ENCODE assay signal across 8 mouse cellular contexts in genomic region chr4:46487348-46487747, GRCm38 (mm10). TPM values are rescaled to one million over a fixed set of nuclear protein-coding genes. Genes with fewer than 3 reads are reported as not detected.
A peak's percentile ranks its signal among the peaks of the same experiment; 100 is the strongest.
DNase-seq lines count a peak whose midpoint lies in the region; ATAC-seq lines count a peak whose summit lies in the region.

No protein-coding gene starts in this region.

- H3K4me1 ChIP-seq in kidney, embryonic 16.5 days (ENCODE audit: insufficient read depth, low read length): peaks cover 18% of the 10 kb centered on the region
- peaks cover 58% of the 10 kb centered on the region for H3K4me1 ChIP-seq in liver, embryonic 13.5 days (replicated peaks)
- H3K4me1 ChIP-seq in midbrain, embryonic 14.5 days (ENCODE audit: control insufficient read depth, insufficient read depth, low read length): peaks cover 6% of the 10 kb centered on the region; the same call in 1 of the 2 replicates
- peaks cover 5% of the 10 kb centered on the region for H3K4me1 ChIP-seq in midbrain, embryonic 16.5 days (ENCODE audit: control insufficient read depth, insufficient read depth, low read length)
- peaks cover 4% of the 10 kb centered on the region; the same call in 1 of the 2 replicates for H3K4me1 ChIP-seq in forebrain, embryonic 11.5 days (replicated peaks; ENCODE audit: control insufficient read depth, insufficient read depth, low read length)

- no peaks in the 10 kb centered on the region for H3K9me3 ChIP-seq in kidney, embryonic 16.5 days (ENCODE audit: low read length)
- H3K9me3 ChIP-seq in liver, embryonic 13.5 days (replicated peaks): no peaks in the 10 kb centered on the region
- no peaks in the 10 kb centered on the region for H3K9me3 ChIP-seq in midbrain, embryonic 14.5 days (ENCODE audit: control insufficient read depth, low read length)
- H3K9me3 ChIP-seq in midbrain, embryonic 16.5 days (replicated peaks; ENCODE audit: control insufficient read depth, low read length, poor library complexity, severe bottlenecking): no peaks in the 10 kb centered on the region
- H3K9me3 ChIP-seq in forebrain, embryonic 11.5 days (ENCODE audit: control insufficient read depth, low read length): no peaks in the 10 kb centered on the region

- no peak overlapping the region for H3K27ac ChIP-seq in kidney, embryonic 16.5 days (ENCODE audit: low read length)
- peak overlapping the region; percentile 36; the same call in 1 of the 2 replicates for H3K27ac ChIP-seq in liver, embryonic 13.5 days
- H3K27ac ChIP-seq in midbrain, embryonic 14.5 days (replicated peaks; ENCODE audit: low read depth, low read length): no peak overlapping the region
- no peak overlapping the region for H3K27ac ChIP-seq in midbrain, embryonic 16.5 days (ENCODE audit: low read length)
- H3K27ac ChIP-seq in forebrain, embryonic 11.5 days (ENCODE audit: low read depth, low read length): no peak overlapping the region

- no peak overlapping the region for H3K9ac ChIP-seq in kidney, embryonic 16.5 days (replicated peaks; ENCODE audit: low read length)
- H3K9ac ChIP-seq in liver, embryonic 13.5 days: no peak overlapping the region
- no peak overlapping the region for H3K9ac ChIP-seq in midbrain, embryonic 14.5 days (replicated peaks; ENCODE audit: low read length)
- H3K9ac ChIP-seq in midbrain, embryonic 16.5 days (ENCODE audit: low read depth, low read length): no peak overlapping the region
- H3K9ac ChIP-seq in forebrain, embryonic 11.5 days (ENCODE audit: low read length): no peak overlapping the region

- no peak overlapping the region for H3K4me3 ChIP-seq in kidney, embryonic 16.5 days (ENCODE audit: low read length)
- H3K4me3 ChIP-seq in liver, embryonic 13.5 days (replicated peaks): no peak overlapping the region
- H3K4me3 ChIP-seq in midbrain, embryonic 14.5 days (replicated peaks; ENCODE audit: low read depth, low read length): no peak overlapping the region
- H3K4me3 ChIP-seq in midbrain, embryonic 16.5 days (ENCODE audit: low read depth, low read length): no peak overlapping the region
- H3K4me3 ChIP-seq in forebrain, embryonic 11.5 days (ENCODE audit: low read depth, low read length): no peak overlapping the region

- peak; percentile 54 for DNase-seq in kidney, adult 11 months
- peak; percentile 12 for DNase-seq in T-cell, adult 2 months (ENCODE audit: low spot score)
- peak; percentile 40 for DNase-seq in gastrocnemius, postnatal 10 days
- DNase-seq in liver, embryonic 13.5 days: no peak
- DNase-seq in midbrain, embryonic 14.5 days: no peak
- no peak for DNase-seq in forebrain, embryonic 11.5 days (ENCODE audit: low spot score)

- ATAC-seq in kidney, embryonic 16.5 days (ENCODE audit: low FRiP score, low TSS enrichment): no peak
- ATAC-seq in liver, embryonic 13.5 days (ENCODE audit: low read depth): no peak
- ATAC-seq in midbrain, embryonic 14.5 days (ENCODE audit: low FRiP score, low TSS enrichment): no peak
- no peak for ATAC-seq in midbrain, embryonic 16.5 days
- no peak for ATAC-seq in forebrain, embryonic 11.5 days (replicated peaks; ENCODE audit: low FRiP score)

- no peak overlapping the region for H3K4me2 ChIP-seq in kidney, embryonic 16.5 days (replicated peaks; ENCODE audit: low read depth, low read length)
- no peak overlapping the region for H3K4me2 ChIP-seq in liver, embryonic 13.5 days
- H3K4me2 ChIP-seq in midbrain, embryonic 14.5 days (ENCODE audit: low read length): no peak overlapping the region
- no peak overlapping the region for H3K4me2 ChIP-seq in midbrain, embryonic 16.5 days (ENCODE audit: low read length)
- no peak overlapping the region for H3K4me2 ChIP-seq in forebrain, embryonic 11.5 days (ENCODE audit: low read depth, low read length, severe bottlenecking)

- H3K36me3 ChIP-seq in kidney, embryonic 16.5 days (ENCODE audit: insufficient read depth, low read length): no peaks in the 10 kb centered on the region
- peaks cover 7% of the 10 kb centered on the region for H3K36me3 ChIP-seq in liver, embryonic 13.5 days
- no peaks in the 10 kb centered on the region for H3K36me3 ChIP-seq in midbrain, embryonic 14.5 days (ENCODE audit: control insufficient read depth, insufficient read depth, low read length)
- H3K36me3 ChIP-seq in midbrain, embryonic 16.5 days (ENCODE audit: control insufficient read depth, insufficient read depth, low read length): no peaks in the 10 kb centered on the region
- H3K36me3 ChIP-seq in forebrain, embryonic 11.5 days (ENCODE audit: control insufficient read depth, insufficient read depth, low read length): no peaks in the 10 kb centered on the region

- H3K27me3 ChIP-seq in kidney, embryonic 16.5 days (ENCODE audit: insufficient read depth, low read length): no peaks in the 10 kb centered on the region
- H3K27me3 ChIP-seq in liver, embryonic 13.5 days: no peaks in the 10 kb centered on the region
- no peaks in the 10 kb centered on the region for H3K27me3 ChIP-seq in midbrain, embryonic 14.5 days (ENCODE audit: control insufficient read depth, insufficient read depth, low read length)
- H3K27me3 ChIP-seq in midbrain, embryonic 16.5 days (ENCODE audit: control insufficient read depth, insufficient read depth, low read depth, low read length): no peaks in the 10 kb centered on the region
- no peaks in the 10 kb centered on the region for H3K27me3 ChIP-seq in forebrain, embryonic 11.5 days (ENCODE audit: control insufficient read depth, insufficient read depth, low read length)

- 90% methylated on average over 5 of the region's 5 CpGs for WGBS in kidney, embryonic 16.5 days
- 74% methylated on average over 5 of the region's 5 CpGs for WGBS in liver, embryonic 13.5 days (ENCODE audit: insufficient replicate concordance)
- 94% methylated on average over 5 of the region's 5 CpGs for WGBS in midbrain, embryonic 14.5 days
- 96% methylated on average over 5 of the region's 5 CpGs for WGBS in midbrain, embryonic 16.5 days
- WGBS in forebrain, embryonic 11.5 days: 88% methylated on average over 5 of the region's 5 CpGs

RNA-seq across cellular contexts. Expression of gene Nans, which starts 1.7 kb away (rescaled TPM):
- 75.7 and 78.5 TPM in 2 replicates for polyA plus RNA-seq in kidney, embryonic 16.5 days (2015; fragmentation: Nextera tagmentation; extraction: Ambion mirVana)
- 10 to 100 TPM; 34.7 to 38.0 TPM for total RNA-seq in gastrocnemius, postnatal 10 days (2021)
- 65.4 and 77.9 TPM in 2 replicates for polyA plus RNA-seq in liver, embryonic 13.5 days (2015; fragmentation: Nextera tagmentation; extraction: Ambion mirVana)
- 47.3 and 47.5 TPM in 2 replicates for polyA plus RNA-seq in midbrain, embryonic 14.5 days (2014; fragmentation: Nextera tagmentation; extraction: Ambion mirVana)
- 66.9 and 71.7 TPM in 2 replicates for polyA plus RNA-seq in midbrain, embryonic 16.5 days (2015; fragmentation: Nextera tagmentation; extraction: Ambion mirVana)
- polyA plus RNA-seq in forebrain, embryonic 11.5 days (2014; fragmentation: Nextera tagmentation; extraction: Ambion mirVana): 63.8 and 70.8 TPM in 2 replicates

RNA-seq across cellular contexts. Expression of gene Anp32b, which starts 36.6 kb away (rescaled TPM):
- polyA plus RNA-seq in kidney, embryonic 16.5 days (2015; fragmentation: Nextera tagmentation; extraction: Ambion mirVana): 284 and 308 TPM in 2 replicates
- total RNA-seq in gastrocnemius, postnatal 10 days (2021): 100 to 1,000 TPM in 1 of 2 experiments, 10 to 100 TPM in 1; 98.5 to 102 TPM
- polyA plus RNA-seq in liver, embryonic 13.5 days (2015; fragmentation: Nextera tagmentation; extraction: Ambion mirVana): 555 and 600 TPM in 2 replicates
- polyA plus RNA-seq in midbrain, embryonic 14.5 days (2014; fragmentation: Nextera tagmentation; extraction: Ambion mirVana): 64.0 and 70.4 TPM in 2 replicates
- 62.6 and 70.0 TPM in 2 replicates for polyA plus RNA-seq in midbrain, embryonic 16.5 days (2015; fragmentation: Nextera tagmentation; extraction: Ambion mirVana)
- polyA plus RNA-seq in forebrain, embryonic 11.5 days (2014; fragmentation: Nextera tagmentation; extraction: Ambion mirVana): 320 and 324 TPM in 2 replicates

RNA-seq across cellular contexts. Expression of gene Trim14, which starts 48.6 kb away (rescaled TPM):
- 2.1 and 2.9 TPM in 2 replicates for polyA plus RNA-seq in kidney, embryonic 16.5 days (2015; fragmentation: Nextera tagmentation; extraction: Ambion mirVana)
- under 1 TPM; 0.63 to 0.93 TPM for total RNA-seq in gastrocnemius, postnatal 10 days (2021)
- 6.8 and 8.6 TPM in 2 replicates for polyA plus RNA-seq in liver, embryonic 13.5 days (2015; fragmentation: Nextera tagmentation; extraction: Ambion mirVana)
- 0.96 and 2.4 TPM in 2 replicates for polyA plus RNA-seq in midbrain, embryonic 14.5 days (2014; fragmentation: Nextera tagmentation; extraction: Ambion mirVana)
- polyA plus RNA-seq in midbrain, embryonic 16.5 days (2015; fragmentation: Nextera tagmentation; extraction: Ambion mirVana): 0.81 and 0.95 TPM in 2 replicates
- 0.98 and 2.0 TPM in 2 replicates for polyA plus RNA-seq in forebrain, embryonic 11.5 days (2014; fragmentation: Nextera tagmentation; extraction: Ambion mirVana)

Comparison
In these comparisons a context has a peak if more than half of its experiments do, and no peak if none do; other contexts are left out.
1. DNase-seq: peak in kidney, adult 11 months (single experiment), T-cell, adult 2 months (single experiment) and gastrocnemius, postnatal 10 days (single experiment); none in liver, embryonic 13.5 days (single experiment), midbrain, embryonic 14.5 days (single experiment) and forebrain, embryonic 11.5 days (single experiment).